Mouse (Mus musculus) brown adipose tissue, adult 24 weeks (tissue): ENCODE data around the gene Nus1. TPM values are rescaled to one million over a fixed set of nuclear protein-coding genes. Genes with fewer than 3 reads are reported as not detected.

Source experiments
- H3K27ac ChIP-seq: fragments of 200-500 bp; replicated peaks from 2 replicates; pipeline ENCODE4 v1.5.1; 2012; ENCODE audit warnings: low read depth, mild to moderate bottlenecking, low read length
- H3K4me1 ChIP-seq: fragments of 200-500 bp; 2 replicates; pipeline ENCODE4 v1.6.1; 2012; ENCODE audit warnings: low read length, mixed read lengths; ENCODE audit not compliant: control insufficient read depth, insufficient read depth, insufficient read length
- H3K4me3 ChIP-seq: fragments of 200-500 bp; 2 replicates; pipeline ENCODE4 v1.5.1; 2012; ENCODE audit warnings: low read depth, mild to moderate bottlenecking, low read length, moderate library complexity; ENCODE audit not compliant: insufficient read depth
- polyA plus RNA-seq: library from polyadenylated mRNA; stranded (reverse); fragments of >200 nt; gene quantifications from 2 replicates; pipeline ENCODE4 v1.2.4, GENCODE M21; 2012; ENCODE audit not compliant: missing spikeins, insufficient read depth, insufficient read length

The Nus1 gene
- polyA plus RNA-seq, 1 experiment, result 35.3 TPM

DNA sequence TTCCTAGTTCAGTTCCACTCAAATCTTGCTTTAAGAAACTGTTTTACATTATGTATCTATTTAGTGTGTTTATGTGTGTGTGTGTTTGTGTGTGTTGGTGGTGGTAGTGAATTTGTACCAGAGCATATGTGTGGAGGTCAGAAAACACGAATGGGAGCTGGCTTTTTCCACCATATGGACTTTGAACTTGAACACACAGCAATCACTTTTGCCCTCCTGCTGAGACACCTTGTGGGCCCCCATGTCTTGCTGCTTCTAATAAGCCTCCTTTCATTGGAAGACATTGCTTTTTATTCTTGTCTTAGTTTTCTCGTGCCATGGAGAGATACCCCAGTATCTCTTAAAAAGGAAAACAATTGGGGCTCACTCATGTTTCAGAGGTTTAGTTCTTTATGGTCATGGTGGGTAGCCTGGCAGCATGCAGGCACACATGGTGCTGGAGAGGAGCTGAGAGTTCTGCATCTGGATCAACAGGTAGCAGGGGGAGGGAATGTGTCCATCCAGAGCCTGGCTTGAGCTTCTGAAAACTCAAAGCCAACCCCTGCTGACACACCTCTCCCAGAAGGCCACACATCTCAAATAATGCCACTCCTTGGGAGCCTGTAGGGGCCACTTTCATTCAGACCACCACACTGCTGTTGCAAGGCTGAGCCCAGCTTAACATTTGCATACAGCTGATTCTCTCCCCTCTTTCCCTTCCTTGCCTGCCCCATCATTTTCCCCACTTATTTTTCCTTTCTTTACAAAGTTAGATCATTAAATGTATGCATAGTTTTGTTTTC lies 10.5 kb downstream of the Nus1 start:
- peaks cover 14% of the 10 kb centered on the region for H3K4me1 ChIP-seq

DNA sequence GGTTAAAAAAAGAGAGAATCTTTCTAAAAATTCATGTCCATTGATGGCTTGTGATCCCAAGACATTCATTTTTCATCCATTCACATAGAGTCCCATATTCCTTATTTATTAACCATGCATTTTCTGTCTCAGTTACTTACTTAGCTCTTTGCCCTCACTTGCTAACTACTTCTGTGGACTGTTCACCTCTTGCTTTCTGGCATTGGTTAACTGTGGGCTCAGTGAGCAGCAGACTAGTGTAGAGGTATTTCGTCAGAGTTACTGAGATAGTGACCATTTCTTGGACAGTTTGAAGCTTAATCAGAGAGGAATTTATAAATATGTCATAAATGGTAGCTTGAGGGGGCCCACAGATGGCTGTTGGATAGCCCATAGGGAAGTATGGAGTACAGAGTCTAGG lies 13.6 kb downstream of the Nus1 start:
- H3K4me3 ChIP-seq, result no peak overlapping the region
- H3K4me1 ChIP-seq, result peaks cover 5% of the 10 kb centered on the region
- H3K27ac ChIP-seq, result no peak overlapping the region

More for the DNA sequence above, 10.5 kb downstream of the Nus1 start:
- Histone ChIP-seq H3K4me3 (no peak overlapping the region), H3K27ac (no peak overlapping the region)

DNA sequence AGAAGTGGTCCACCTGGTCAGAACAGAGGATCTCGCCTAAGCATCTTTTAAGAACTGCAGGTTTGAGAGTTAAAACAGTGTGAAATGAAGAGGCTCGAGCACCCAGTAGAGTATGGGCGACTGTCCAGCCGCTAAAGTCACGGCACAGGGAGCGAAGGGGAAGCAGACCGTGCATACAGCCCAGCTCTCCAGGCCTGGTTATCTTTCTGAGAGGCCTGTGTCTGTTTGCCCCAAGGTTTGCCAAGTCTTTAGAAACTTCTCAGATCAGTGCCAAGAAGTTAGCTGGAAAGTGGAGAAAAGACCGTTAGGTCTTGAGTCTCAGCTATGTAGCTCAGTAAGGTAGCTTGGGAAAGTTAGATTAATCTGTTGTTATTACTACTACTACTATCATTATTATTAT lies 17.5 kb downstream of the Nus1 start:
- Histone ChIP-seq H3K27ac (no peak overlapping the region), H3K4me1 (no peaks in the 10 kb centered on the region), H3K4me3 (no peak overlapping the region)

DNA sequence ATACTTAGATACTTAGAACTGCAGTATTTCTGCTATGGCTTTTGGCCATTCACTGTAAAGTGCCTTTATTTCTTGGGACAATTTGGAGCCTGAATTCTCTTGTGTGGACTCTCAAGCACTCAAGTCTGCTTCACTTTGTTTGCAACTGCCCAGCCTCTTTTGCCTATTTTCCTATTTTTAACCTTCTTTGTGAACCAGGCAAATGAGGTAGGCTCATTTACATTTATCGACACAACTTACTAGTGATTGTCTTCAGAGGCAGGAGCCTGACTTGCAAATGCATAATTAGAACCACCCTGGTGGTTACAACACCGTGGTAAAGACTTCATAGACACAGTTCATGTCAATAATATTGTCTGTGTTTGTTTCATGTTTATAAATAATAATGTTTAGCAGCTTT lies 43.3 kb downstream of the Nus1 start:
- Histone ChIP-seq H3K4me1 (no peaks in the 10 kb centered on the region), H3K4me3 (no peak overlapping the region), H3K27ac (no peak overlapping the region)

DNA sequence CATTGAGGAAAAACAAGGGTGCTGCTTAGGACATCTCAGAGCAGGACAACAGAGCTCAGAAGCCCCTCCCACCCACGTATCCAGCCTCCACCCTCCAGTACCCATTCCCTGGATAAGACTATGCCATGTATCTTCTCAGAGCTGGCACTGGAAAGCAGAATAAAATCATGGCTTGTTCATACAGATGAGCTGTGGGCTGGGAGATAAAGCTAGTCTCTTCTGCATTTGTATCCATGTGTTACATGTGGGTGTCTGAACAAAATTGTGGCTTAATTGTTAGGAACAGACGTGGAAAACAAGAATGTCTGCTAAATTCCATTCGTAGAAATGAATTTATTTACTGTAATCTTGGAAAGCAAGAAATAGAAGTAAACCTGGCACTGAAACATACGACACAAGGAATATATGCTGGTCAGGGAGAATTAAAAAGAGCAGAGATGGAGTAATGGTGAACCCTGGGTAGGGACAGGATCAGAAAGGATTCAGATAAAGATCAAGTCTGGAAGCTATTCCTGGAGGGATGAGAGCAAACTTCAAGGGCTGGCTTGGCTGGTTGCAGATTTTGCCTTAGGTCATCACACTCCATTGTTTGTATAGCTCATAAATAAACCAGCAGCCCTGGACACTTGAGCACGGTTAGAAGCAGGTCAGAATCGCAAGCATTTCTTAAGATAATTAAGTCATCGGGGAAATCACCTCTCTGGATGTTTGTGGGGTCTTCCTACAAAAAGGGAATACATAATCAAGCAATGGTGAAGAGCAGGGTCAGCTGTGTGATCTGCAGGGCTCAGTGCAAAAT lies 46.8 kb downstream of the Nus1 start:
- no peaks in the 10 kb centered on the region for H3K4me1 ChIP-seq
- H3K4me3 ChIP-seq, result no peak overlapping the region

DNA sequence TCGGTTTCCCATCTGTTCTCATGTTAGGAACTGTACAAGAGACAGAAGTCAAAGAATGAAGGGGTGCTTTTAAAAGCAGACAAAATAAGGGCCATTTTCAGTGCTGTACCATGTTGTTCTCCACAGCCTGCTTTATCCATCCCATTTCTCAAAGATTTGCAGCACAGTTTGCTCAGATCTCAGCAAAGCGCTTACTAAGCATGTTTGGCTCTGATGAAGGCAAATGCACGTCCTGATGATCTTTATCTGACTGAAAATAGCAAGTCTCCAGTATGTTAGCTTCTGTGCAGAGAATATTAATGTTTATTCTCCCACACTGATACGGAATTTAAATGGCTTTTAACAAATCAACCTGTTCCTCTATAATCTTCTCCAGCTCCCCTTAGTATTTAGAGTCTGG lies 54.2 kb downstream of the Nus1 start:
- Histone ChIP-seq H3K4me1 (no peaks in the 10 kb centered on the region), H3K4me3 (no peak overlapping the region), H3K27ac (no peak overlapping the region)

More for the DNA sequence above, 46.8 kb downstream of the Nus1 start:
- H3K27ac ChIP-seq, result no peak overlapping the region

Other genes with a start within 250 kb of the Nus1 start
- gene Ros1, start 222.3 kb upstream of the Nus1 start, polyA plus RNA-seq, result not detected in 2 replicates
- 0.99 and 1.0 TPM in 2 replicates for gene Dcbld1, start 183.9 kb upstream of the Nus1 start, polyA plus RNA-seq
- gene Gm26741, start 58.8 kb upstream of the Nus1 start, polyA plus RNA-seq, result not detected in 2 replicates
- 9.3 and 12.4 TPM in 2 replicates for gene Gopc, start 35.4 kb upstream of the Nus1 start, polyA plus RNA-seq
- gene Nepn, start 28.6 kb upstream of the Nus1 start, polyA plus RNA-seq, result 1.7 and 16.4 TPM in 2 replicates